Mouse (Mus musculus): ENCODE results near the gene Zmynd15. TPM values are rescaled to one million over a fixed set of nuclear protein-coding genes. Genes with fewer than 3 reads are reported as not detected.
A peak's percentile ranks its signal among the peaks of the same experiment; 100 is the strongest.
"Not testable (repeated sequence)": the region's sequence is repeated elsewhere in the genome, so short reads cannot be mapped to it uniquely, and the experiment has no call there.

Gene Zmynd15
- polyA plus RNA-seq, 1 experiment from 2014 or later, result 0.31 TPM

DNA sequence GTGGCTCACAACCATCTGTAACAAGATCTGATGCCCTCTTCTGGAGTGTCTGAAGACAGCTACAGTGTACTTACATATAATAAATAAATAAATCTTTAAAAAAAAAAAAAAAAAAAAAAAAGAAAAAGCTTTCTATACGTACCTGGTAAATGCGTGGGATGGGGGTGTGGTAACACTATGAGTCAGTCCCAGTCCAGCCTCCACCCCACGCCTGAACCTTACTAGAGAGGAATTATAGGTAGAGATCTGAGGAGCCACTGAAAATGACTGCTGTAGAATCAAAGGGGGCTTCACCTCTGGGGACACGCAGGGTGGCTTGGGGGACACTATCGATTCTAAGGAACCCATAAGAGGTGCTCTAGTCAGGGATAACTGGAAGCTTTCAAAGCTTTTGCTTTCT, 14.1 kb downstream of the Zmynd15 start:
- not testable (repeated sequence) for ATAC-seq (ENCODE audit: low read depth); H3K9ac ChIP-seq (ENCODE audit: low read depth, low read length); H3K4me1 ChIP-seq (ENCODE audit: control insufficient read depth, insufficient read depth, low read length); H3K4me2 ChIP-seq (ENCODE audit: low read depth, low read length); H3K27ac ChIP-seq (replicated peaks; ENCODE audit: low read depth, low read length); H3K36me3 ChIP-seq (ENCODE audit: control insufficient read depth, insufficient read depth, low read length); H3K9me3 ChIP-seq (ENCODE audit: control insufficient read depth, low read length); H3K27me3 ChIP-seq (replicated peaks; ENCODE audit: control insufficient read depth, insufficient read depth, low read length); H3K4me3 ChIP-seq (ENCODE audit: low read depth, low read length); DNase-seq (ENCODE audit: low spot score)
- 81% methylated on average over 5 of the region's 5 CpGs for WGBS

DNA sequence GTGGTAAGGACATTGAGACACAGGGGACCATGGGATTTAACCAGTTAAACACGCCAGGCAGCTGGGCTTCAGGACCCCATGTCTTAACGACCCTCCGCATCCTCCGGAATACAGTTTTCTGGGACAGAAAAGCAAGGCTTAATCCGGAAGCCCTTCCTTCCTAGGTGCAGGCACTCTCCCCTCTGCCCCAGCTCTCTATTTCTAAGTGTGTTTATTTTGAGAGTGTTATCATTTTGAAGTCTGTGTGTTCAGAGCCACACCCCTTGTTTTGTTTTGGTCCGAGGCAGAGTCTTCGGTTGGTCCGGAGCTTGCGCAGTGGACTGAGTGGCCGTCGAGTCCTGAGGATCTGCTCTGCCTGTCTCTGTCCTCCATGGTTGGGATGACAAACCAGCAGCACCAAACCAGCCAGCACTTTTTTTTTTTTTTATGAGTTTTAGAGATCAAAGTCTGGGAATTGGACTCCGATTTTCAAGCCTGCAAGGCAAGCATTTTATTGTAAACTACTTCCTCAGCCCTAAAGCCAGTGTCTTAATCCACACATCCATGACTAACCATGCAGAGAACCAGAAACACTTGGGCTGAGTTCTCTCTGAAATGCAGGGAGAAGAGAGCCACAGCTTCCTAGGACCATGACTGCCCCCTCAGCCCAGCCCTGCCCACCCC, 15.8 kb downstream of the Zmynd15 start:
- WGBS, result 77% methylated on average over 12 of the region's 12 CpGs
- Histone ChIP-seq H3K27ac (replicated peaks; ENCODE audit: low read depth, low read length) (no peak overlapping the region), H3K4me1 (ENCODE audit: control insufficient read depth, insufficient read depth, low read length) (no peaks in the 10 kb centered on the region), H3K36me3 (ENCODE audit: control insufficient read depth, insufficient read depth, low read length) (no peaks in the 10 kb centered on the region), H3K9ac (ENCODE audit: low read depth, low read length) (no peak overlapping the region), H3K4me3 (ENCODE audit: low read depth, low read length) (no peak overlapping the region), H3K4me2 (ENCODE audit: low read depth, low read length) (no peak overlapping the region), H3K9me3 (ENCODE audit: control insufficient read depth, low read length) (no peaks in the 10 kb centered on the region), H3K27me3 (replicated peaks; ENCODE audit: control insufficient read depth, insufficient read depth, low read length) (no peaks in the 10 kb centered on the region)
- no peak for ATAC-seq (ENCODE audit: low read depth)
- no peak for DNase-seq (ENCODE audit: low spot score)

DNA sequence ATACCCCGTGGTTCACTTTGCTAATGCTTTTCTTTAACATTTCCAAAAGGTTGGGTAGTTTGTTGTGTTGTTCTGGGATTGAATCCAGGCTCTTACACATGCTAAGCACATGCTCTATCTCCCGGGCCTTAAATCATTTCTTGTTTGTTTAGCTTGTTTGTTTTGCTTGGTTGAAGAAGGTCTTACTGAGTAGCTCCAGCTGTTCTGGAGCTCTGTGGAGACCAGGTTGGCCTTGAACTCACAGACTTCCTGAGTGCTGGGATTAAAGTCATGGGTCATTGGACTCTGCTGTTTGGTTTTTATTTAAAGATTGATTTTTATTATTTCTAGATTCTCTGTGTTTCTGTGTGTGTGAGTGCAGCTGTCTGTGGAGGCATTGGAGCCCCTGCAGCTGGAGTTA, 26.3 kb downstream of the Zmynd15 start:
- Histone ChIP-seq H3K27ac (replicated peaks; ENCODE audit: low read depth, low read length) (no peak overlapping the region), H3K27me3 (replicated peaks; ENCODE audit: control insufficient read depth, insufficient read depth, low read length) (no peaks in the 10 kb centered on the region), H3K9ac (ENCODE audit: low read depth, low read length) (no peak overlapping the region), H3K9me3 (ENCODE audit: control insufficient read depth, low read length) (no peaks in the 10 kb centered on the region), H3K36me3 (ENCODE audit: control insufficient read depth, insufficient read depth, low read length) (no peaks in the 10 kb centered on the region), H3K4me3 (ENCODE audit: low read depth, low read length) (no peak overlapping the region), H3K4me2 (ENCODE audit: low read depth, low read length) (no peak overlapping the region), H3K4me1 (ENCODE audit: control insufficient read depth, insufficient read depth, low read length) (no peaks in the 10 kb centered on the region)
- DNase-seq (ENCODE audit: low spot score), result no peak
- WGBS, result 49% methylated on average over 2 of the region's 2 CpGs
- ATAC-seq (ENCODE audit: low read depth), result no peak

DNA sequence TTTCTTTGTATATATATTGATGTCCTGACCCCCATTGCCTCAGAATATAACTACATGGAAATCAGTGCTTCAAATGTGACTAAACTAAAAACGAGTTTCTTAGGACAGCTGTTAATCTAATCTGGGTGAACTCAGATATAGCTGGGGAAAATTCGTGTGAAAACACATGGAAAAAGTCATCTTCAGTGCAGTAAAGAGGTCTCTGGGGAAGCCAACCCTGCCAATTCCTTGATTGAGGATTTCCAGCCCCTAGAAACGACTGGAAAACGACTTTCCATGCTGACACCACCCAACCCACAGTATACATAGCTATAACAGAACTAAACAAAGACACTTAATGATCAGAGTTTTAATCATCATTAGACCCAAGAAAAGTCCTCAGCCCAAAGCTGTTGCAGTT, 28.6 kb downstream of the Zmynd15 start:
- Histone ChIP-seq H3K4me2 (ENCODE audit: low read depth, low read length) (no peak overlapping the region), H3K36me3 (ENCODE audit: control insufficient read depth, insufficient read depth, low read length) (no peaks in the 10 kb centered on the region), H3K4me1 (ENCODE audit: control insufficient read depth, insufficient read depth, low read length) (no peaks in the 10 kb centered on the region), H3K27me3 (replicated peaks; ENCODE audit: control insufficient read depth, insufficient read depth, low read length) (no peaks in the 10 kb centered on the region), H3K4me3 (ENCODE audit: low read depth, low read length) (no peak overlapping the region), H3K9ac (ENCODE audit: low read depth, low read length) (no peak overlapping the region), H3K27ac (replicated peaks; ENCODE audit: low read depth, low read length) (no peak overlapping the region), H3K9me3 (ENCODE audit: control insufficient read depth, low read length) (peaks cover 4% of the 10 kb centered on the region; the same call in 1 of the 2 replicates)
- 30% methylated on average over 4 of the region's 4 CpGs for WGBS
- peak; percentile 10 for DNase-seq (ENCODE audit: low spot score)
- ATAC-seq (ENCODE audit: low read depth), result no peak

DNA sequence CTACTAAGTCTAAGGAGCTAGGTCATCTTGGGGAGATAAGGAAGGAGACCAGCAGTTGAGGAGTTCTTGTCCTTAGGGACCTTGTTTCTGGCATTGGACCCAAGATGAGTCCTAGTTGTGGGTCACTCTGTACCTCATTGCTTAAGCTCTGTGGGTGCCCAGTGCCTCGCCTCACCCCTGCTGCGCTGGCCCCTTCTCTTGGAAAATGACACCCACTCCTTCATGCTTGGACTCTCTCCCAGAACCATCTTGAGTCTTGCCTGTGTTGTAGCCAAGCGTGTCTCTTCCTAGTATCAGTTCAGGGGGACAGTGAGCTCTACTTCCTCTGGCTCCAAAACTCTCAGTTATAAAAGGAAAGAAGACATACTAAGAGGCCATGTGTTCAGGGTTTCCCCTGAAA, 29.9 kb downstream of the Zmynd15 start:
- 86% methylated on average over 3 of the region's 3 CpGs for WGBS
- DNase-seq (ENCODE audit: low spot score), result no peak
- ATAC-seq (ENCODE audit: low read depth), result no peak
- no peaks in the 10 kb centered on the region for H3K27me3 ChIP-seq (replicated peaks; ENCODE audit: control insufficient read depth, insufficient read depth, low read length)
- no peak overlapping the region for H3K4me2 ChIP-seq (ENCODE audit: low read depth, low read length)
- no peaks in the 10 kb centered on the region for H3K36me3 ChIP-seq (ENCODE audit: control insufficient read depth, insufficient read depth, low read length)
- no peak overlapping the region for H3K9ac ChIP-seq (ENCODE audit: low read depth, low read length)
- no peak overlapping the region for H3K4me3 ChIP-seq (ENCODE audit: low read depth, low read length)
- H3K9me3 ChIP-seq (ENCODE audit: control insufficient read depth, low read length), result peaks cover 4% of the 10 kb centered on the region; the same call in 1 of the 2 replicates
- no peaks in the 10 kb centered on the region for H3K4me1 ChIP-seq (ENCODE audit: control insufficient read depth, insufficient read depth, low read length)
- H3K27ac ChIP-seq (replicated peaks; ENCODE audit: low read depth, low read length), result no peak overlapping the region

DNA sequence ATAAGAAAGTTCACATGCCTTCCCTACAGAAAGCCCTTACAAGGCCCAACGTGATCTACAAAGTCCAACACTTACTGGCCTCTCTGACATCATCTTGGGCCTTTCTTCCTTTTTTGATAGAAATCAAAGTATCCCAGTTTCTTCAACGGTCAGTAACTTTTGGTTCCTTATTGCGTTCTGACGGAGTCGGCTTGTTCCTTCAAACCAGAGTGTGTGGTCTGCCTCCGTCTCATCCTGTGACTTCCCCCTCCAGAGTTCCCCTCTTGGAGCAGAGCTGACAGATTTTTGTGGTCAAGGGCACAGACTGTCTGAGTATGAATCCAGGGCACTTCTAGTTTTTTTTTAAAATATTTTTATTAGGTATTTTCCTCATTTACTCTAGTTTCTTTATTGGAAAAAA, 30.5 kb downstream of the Zmynd15 start:
- Histone ChIP-seq H3K36me3 (ENCODE audit: control insufficient read depth, insufficient read depth, low read length) (no peaks in the 10 kb centered on the region), H3K4me3 (ENCODE audit: low read depth, low read length) (no peak overlapping the region), H3K4me2 (ENCODE audit: low read depth, low read length) (no peak overlapping the region), H3K4me1 (ENCODE audit: control insufficient read depth, insufficient read depth, low read length) (no peaks in the 10 kb centered on the region), H3K9me3 (ENCODE audit: control insufficient read depth, low read length) (peaks cover 4% of the 10 kb centered on the region; the same call in 1 of the 2 replicates), H3K27me3 (replicated peaks; ENCODE audit: control insufficient read depth, insufficient read depth, low read length) (no peaks in the 10 kb centered on the region), H3K27ac (replicated peaks; ENCODE audit: low read depth, low read length) (no peak overlapping the region), H3K9ac (ENCODE audit: low read depth, low read length) (no peak overlapping the region)
- ATAC-seq (ENCODE audit: low read depth) (no peak), DNase-seq (ENCODE audit: low spot score) (peak; percentile 6)
- WGBS, result 78% methylated on average over 6 of the region's 6 CpGs

DNA sequence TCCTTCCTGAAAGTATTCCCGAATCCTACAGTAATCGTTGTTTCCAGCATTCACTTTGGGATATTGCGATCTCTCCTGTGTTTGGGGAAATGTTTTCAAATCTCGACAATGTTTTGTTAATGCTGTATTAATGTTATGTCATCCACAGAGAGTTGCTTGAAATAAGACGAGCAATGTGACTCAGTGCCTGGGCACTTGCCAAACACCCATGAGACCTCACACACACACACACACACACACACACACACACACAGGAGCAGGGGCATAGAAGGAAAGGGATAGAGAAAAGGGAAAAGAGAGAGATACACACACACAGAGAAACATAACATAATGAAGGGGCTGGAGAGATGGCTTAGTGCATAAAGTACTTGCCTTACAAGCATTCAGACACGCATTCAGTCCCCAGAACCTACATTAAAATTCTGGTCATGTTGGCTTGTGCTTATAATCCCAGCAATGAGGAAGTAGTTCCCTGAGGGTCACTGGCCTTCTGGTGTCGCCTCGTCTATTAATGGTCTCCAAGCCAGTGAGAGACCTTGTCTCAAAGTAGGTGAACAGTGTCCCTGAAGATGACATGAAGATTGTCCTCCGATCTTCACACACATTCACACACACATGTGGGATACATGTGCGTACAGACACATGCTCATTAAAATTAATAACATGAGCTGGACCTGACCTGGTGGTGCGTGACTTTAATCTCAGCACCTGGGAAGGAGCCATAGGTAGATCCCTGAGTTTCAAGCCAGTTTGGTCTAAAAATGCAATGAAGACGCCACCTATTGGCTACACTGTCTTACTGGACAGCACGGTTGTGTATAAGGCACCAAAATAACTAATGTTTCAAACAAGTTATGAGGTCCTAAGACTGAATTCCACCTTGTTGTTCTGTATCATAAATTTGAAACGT, 40.6 kb downstream of the Zmynd15 start:
- ATAC-seq (ENCODE audit: low read depth) (no peak), DNase-seq (ENCODE audit: low spot score) (peak; percentile 22)
- H3K36me3 ChIP-seq (ENCODE audit: control insufficient read depth, insufficient read depth, low read length), result no peaks in the 10 kb centered on the region
- WGBS, result 69% methylated on average over 14 of the region's 14 CpGs
- no peaks in the 10 kb centered on the region for H3K27me3 ChIP-seq (replicated peaks; ENCODE audit: control insufficient read depth, insufficient read depth, low read length)
- H3K27ac ChIP-seq (replicated peaks; ENCODE audit: low read depth, low read length), result no peak overlapping the region
- no peak overlapping the region for H3K4me2 ChIP-seq (ENCODE audit: low read depth, low read length)
- no peak overlapping the region for H3K9ac ChIP-seq (ENCODE audit: low read depth, low read length)
- H3K4me1 ChIP-seq (ENCODE audit: control insufficient read depth, insufficient read depth, low read length), result no peaks in the 10 kb centered on the region
- no peaks in the 10 kb centered on the region for H3K9me3 ChIP-seq (ENCODE audit: control insufficient read depth, low read length)
- H3K4me3 ChIP-seq (ENCODE audit: low read depth, low read length), result no peak overlapping the region

DNA sequence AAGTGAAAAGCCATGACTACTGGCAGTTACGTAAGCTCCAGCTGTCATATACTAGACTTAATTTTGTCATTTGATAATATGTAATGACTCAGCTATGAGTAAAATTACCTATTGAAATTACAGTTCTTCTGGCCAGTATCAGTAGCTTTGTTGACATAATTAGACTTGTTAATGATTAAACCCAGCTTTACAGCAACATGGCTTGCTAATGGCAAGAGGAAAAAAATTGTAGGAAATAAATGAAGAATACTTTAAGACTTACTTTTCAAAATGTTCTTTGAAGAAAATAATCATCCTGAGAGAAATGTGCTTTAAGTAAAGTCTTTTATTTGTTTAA, 41.2 kb downstream of the Zmynd15 start:
- H3K27ac ChIP-seq (replicated peaks; ENCODE audit: low read depth, low read length), result no peak overlapping the region
- no peaks in the 10 kb centered on the region for H3K27me3 ChIP-seq (replicated peaks; ENCODE audit: control insufficient read depth, insufficient read depth, low read length)
- no peaks in the 10 kb centered on the region for H3K9me3 ChIP-seq (ENCODE audit: control insufficient read depth, low read length)
- H3K4me1 ChIP-seq (ENCODE audit: control insufficient read depth, insufficient read depth, low read length), result no peaks in the 10 kb centered on the region
- ATAC-seq (ENCODE audit: low read depth) (no peak), DNase-seq (ENCODE audit: low spot score) (no peak)
- no peaks in the 10 kb centered on the region for H3K36me3 ChIP-seq (ENCODE audit: control insufficient read depth, insufficient read depth, low read length)
- no peak overlapping the region for H3K4me3 ChIP-seq (ENCODE audit: low read depth, low read length)
- H3K9ac ChIP-seq (ENCODE audit: low read depth, low read length), result no peak overlapping the region
- WGBS, result 92% methylated on average over 1 of the region's 1 CpGs
- no peak overlapping the region for H3K4me2 ChIP-seq (ENCODE audit: low read depth, low read length)
